Mouse (Mus musculus) limb, embryonic 10.5 days (tissue): ENCODE measurements around the gene Tead1. TPM values are rescaled to one million over a fixed set of nuclear protein-coding genes. Genes with fewer than 3 reads are reported as not detected.

Experiments
- DNase-seq: peaks from one replicate; pipeline ENCODE4 v3.0.0-alpha.2; 2017; ENCODE audit warnings: low spot score
- H3K27ac ChIP-seq: fragments of 300-500 bp; sonication (generic); 2 replicates; pipeline ENCODE4 v1.5.1; 2016; ENCODE audit warnings: mild to moderate bottlenecking
- H3K27me3 ChIP-seq: fragments of 300-500 bp; sonication (generic); 2 replicates; pipeline ENCODE4 v1.6.1; 2016; ENCODE audit warnings: low read depth, mild to moderate bottlenecking; ENCODE audit not compliant: poor library complexity, severe bottlenecking
- H3K36me3 ChIP-seq: fragments of 300-500 bp; sonication (generic); 2 replicates; pipeline ENCODE4 v1.6.1; 2016; ENCODE audit warnings: mild to moderate bottlenecking, moderate library complexity
- H3K4me1 ChIP-seq: fragments of 300-500 bp; sonication (generic); 2 replicates; pipeline ENCODE4 v1.6.1; 2016
- H3K4me3 ChIP-seq: fragments of 300-500 bp; sonication (generic); 2 replicates; pipeline ENCODE4 v1.5.1; 2016; ENCODE audit warnings: mild to moderate bottlenecking, moderate library complexity
- H3K9me3 ChIP-seq: fragments of 300-500 bp; sonication (generic); replicated peaks from 2 replicates; pipeline ENCODE4 v1.6.1; 2016; ENCODE audit warnings: mild to moderate bottlenecking
- WGBS: fragments of 180-500 bp; shearing (Covaris S2); methylation state at CpG from one replicate; pipeline ENCODE4 v1.1.7; 2016; 5-methylcytosine and 5-hydroxymethylcytosine counted together
- polyA plus RNA-seq: library from polyadenylated mRNA; unstranded; fragments of >200 nt; fragmentation: Nextera tagmentation; extraction: Ambion mirVana; gene quantifications from 2 replicates; pipeline ENCODE4 v1.2.1, GENCODE M21; 2016

Tead1 gene
- polyA plus RNA-seq, 1 experiment from 2014 or later: 17.3 TPM

- Histone ChIP-seq H3K4me3 (no peak overlapping the region), H3K9me3 (no peaks in the 10 kb centered on the region), H3K27me3 (no peaks in the 10 kb centered on the region), H3K4me1 (peaks cover 46% of the 10 kb centered on the region), H3K36me3 (no peaks in the 10 kb centered on the region), H3K27ac (no peak overlapping the region)
- DNase-seq: no peak
- WGBS: 86% methylated on average over 3 of the region's 3 CpGs
Observed at GRCm38 (mm10) chr7:112747836-112748235, 68.7 kb downstream of the Tead1 start.

- no peaks in the 10 kb centered on the region for H3K27me3 ChIP-seq
- no peaks in the 10 kb centered on the region for H3K9me3 ChIP-seq
- no peak for DNase-seq
- H3K4me3 ChIP-seq: no peak overlapping the region
- no peaks in the 10 kb centered on the region for H3K36me3 ChIP-seq
- H3K27ac ChIP-seq: no peak overlapping the region
- peaks cover 42% of the 10 kb centered on the region for H3K4me1 ChIP-seq
- WGBS: 93% methylated on average over 4 of the region's 4 CpGs
Observed at GRCm38 (mm10) chr7:112748327-112748726, 69.2 kb downstream of the Tead1 start.

- DNase-seq: no peak
- WGBS: 93% methylated on average over 9 of the region's 9 CpGs
- no peaks in the 10 kb centered on the region for H3K9me3 ChIP-seq
- no peak overlapping the region for H3K27ac ChIP-seq
- H3K36me3 ChIP-seq: no peaks in the 10 kb centered on the region
- no peak overlapping the region for H3K4me3 ChIP-seq
- H3K27me3 ChIP-seq: no peaks in the 10 kb centered on the region
- H3K4me1 ChIP-seq: peaks cover 37% of the 10 kb centered on the region
Observed at GRCm38 (mm10) chr7:112750101-112750500, 71.0 kb downstream of the Tead1 start.

- no peaks in the 10 kb centered on the region for H3K27me3 ChIP-seq
- no peak overlapping the region for H3K27ac ChIP-seq
- no peak for DNase-seq
- no peak overlapping the region for H3K4me3 ChIP-seq
- H3K9me3 ChIP-seq: no peaks in the 10 kb centered on the region
- WGBS: 91% methylated on average over 6 of the region's 6 CpGs
- H3K36me3 ChIP-seq: no peaks in the 10 kb centered on the region
- peaks cover 40% of the 10 kb centered on the region for H3K4me1 ChIP-seq
Observed at GRCm38 (mm10) chr7:112752311-112752710, 73.2 kb downstream of the Tead1 start.

GRCm38 (mm10) chr7:112753314-112753713 is 74.2 kb downstream of the Tead1 start:
- WGBS: 57% methylated on average over 6 of the region's 6 CpGs
- no peak for DNase-seq
- Histone ChIP-seq H3K9me3 (no peaks in the 10 kb centered on the region), H3K27me3 (no peaks in the 10 kb centered on the region), H3K36me3 (no peaks in the 10 kb centered on the region), H3K27ac (no peak overlapping the region), H3K4me3 (no peak overlapping the region), H3K4me1 (peaks cover 45% of the 10 kb centered on the region)

- WGBS: 90% methylated on average over 23 of the region's 23 CpGs
- H3K27ac ChIP-seq: no peak overlapping the region
Observed at GRCm38 (mm10) chr7:112759359-112759975, 80.3 kb downstream of the Tead1 start.

GRCm38 (mm10) chr7:112760293-112760692 is 81.2 kb downstream of the Tead1 start:
- H3K4me3 ChIP-seq: no peak overlapping the region
- H3K36me3 ChIP-seq: peaks cover 16% of the 10 kb centered on the region
- H3K9me3 ChIP-seq: no peaks in the 10 kb centered on the region
- H3K27me3 ChIP-seq: no peaks in the 10 kb centered on the region
- H3K4me1 ChIP-seq: peaks cover 75% of the 10 kb centered on the region
- no peak for DNase-seq
- 80% methylated on average over 3 of the region's 3 CpGs for WGBS
- no peak overlapping the region for H3K27ac ChIP-seq

More at GRCm38 (mm10) chr7:112759359-112759975, 80.3 kb downstream of the Tead1 start:
- H3K4me1 ChIP-seq: peaks cover 76% of the 10 kb centered on the region
- peaks cover 16% of the 10 kb centered on the region for H3K36me3 ChIP-seq
- no peak for DNase-seq
- H3K4me3 ChIP-seq: no peak overlapping the region
- H3K9me3 ChIP-seq: no peaks in the 10 kb centered on the region
- H3K27me3 ChIP-seq: no peaks in the 10 kb centered on the region

- whole genome bisulfite sequencing: 65% methylated on average over 8 of the region's 8 CpGs
- Histone ChIP-seq H3K27ac (0 out of 2 replicates have a peak overlapping the region, but pooled peaks have one; percentile 6), H3K9me3 (no peaks in the 10 kb centered on the region), H3K36me3 (peaks cover 16% of the 10 kb centered on the region), H3K4me3 (no peak overlapping the region), H3K4me1 (peaks cover 77% of the 10 kb centered on the region), H3K27me3 (no peaks in the 10 kb centered on the region)
- DNase-seq: no peak
Observed at GRCm38 (mm10) chr7:112760782-112761181, 81.7 kb downstream of the Tead1 start.

GRCm38 (mm10) chr7:112762870-112763269 is 83.8 kb downstream of the Tead1 start:
- Histone ChIP-seq H3K9me3 (no peaks in the 10 kb centered on the region), H3K4me1 (peaks cover 61% of the 10 kb centered on the region), H3K4me3 (no peak overlapping the region), H3K27ac (peak overlapping the region; percentile 42; the same call in 1 of the 2 replicates), H3K36me3 (peaks cover 16% of the 10 kb centered on the region), H3K27me3 (no peaks in the 10 kb centered on the region)
- no peak for DNase-seq
- 80% methylated on average over 2 of the region's 2 CpGs for WGBS

GRCm38 (mm10) chr7:112763513-112763912 is 84.4 kb downstream of the Tead1 start:
- DNase-seq: no peak
- Histone ChIP-seq H3K27me3 (no peaks in the 10 kb centered on the region), H3K27ac (peak overlapping the region; percentile 38; the same call in 1 of the 2 replicates), H3K4me3 (no peak overlapping the region), H3K9me3 (no peaks in the 10 kb centered on the region), H3K36me3 (peaks cover 16% of the 10 kb centered on the region), H3K4me1 (peaks cover 57% of the 10 kb centered on the region)
- WGBS: 49% methylated on average over 3 of the region's 3 CpGs

GRCm38 (mm10) chr7:112764921-112765320 is 85.8 kb downstream of the Tead1 start:
- Histone ChIP-seq H3K27me3 (no peaks in the 10 kb centered on the region), H3K36me3 (peaks cover 9% of the 10 kb centered on the region), H3K4me3 (no peak overlapping the region), H3K4me1 (peaks cover 61% of the 10 kb centered on the region), H3K9me3 (no peaks in the 10 kb centered on the region), H3K27ac (no peak overlapping the region)
- no peak for DNase-seq
- 90% methylated on average over 4 of the region's 4 CpGs for WGBS

- Histone ChIP-seq H3K9me3 (no peaks in the 10 kb centered on the region), H3K36me3 (no peaks in the 10 kb centered on the region), H3K27ac (no peak overlapping the region), H3K4me1 (peaks cover 46% of the 10 kb centered on the region), H3K27me3 (no peaks in the 10 kb centered on the region), H3K4me3 (no peak overlapping the region)
- no peak for DNase-seq
- 57% methylated on average over 2 of the region's 2 CpGs for WGBS
Observed at GRCm38 (mm10) chr7:112769866-112770265, 90.7 kb downstream of the Tead1 start.

- peaks cover 58% of the 10 kb centered on the region for H3K4me1 ChIP-seq
- no peak overlapping the region for H3K27ac ChIP-seq
- no peak overlapping the region for H3K4me3 ChIP-seq
- no peaks in the 10 kb centered on the region for H3K36me3 ChIP-seq
- no peaks in the 10 kb centered on the region for H3K9me3 ChIP-seq
- WGBS: 83% methylated on average over 6 of the region's 6 CpGs
- DNase-seq: no peak
- no peaks in the 10 kb centered on the region for H3K27me3 ChIP-seq
Observed at GRCm38 (mm10) chr7:112771461-112771860, 92.3 kb downstream of the Tead1 start.

GRCm38 (mm10) chr7:112772777-112773176 is 93.7 kb downstream of the Tead1 start:
- Histone ChIP-seq H3K9me3 (no peaks in the 10 kb centered on the region), H3K36me3 (no peaks in the 10 kb centered on the region), H3K27ac (no peak overlapping the region), H3K4me1 (peaks cover 62% of the 10 kb centered on the region), H3K27me3 (no peaks in the 10 kb centered on the region), H3K4me3 (no peak overlapping the region)
- WGBS: 14% methylated on average over 6 of the region's 6 CpGs
- no peak for DNase-seq
